Mouse (Mus musculus): ENCODE results near the gene C1qc.

The C1qc gene

DNA sequence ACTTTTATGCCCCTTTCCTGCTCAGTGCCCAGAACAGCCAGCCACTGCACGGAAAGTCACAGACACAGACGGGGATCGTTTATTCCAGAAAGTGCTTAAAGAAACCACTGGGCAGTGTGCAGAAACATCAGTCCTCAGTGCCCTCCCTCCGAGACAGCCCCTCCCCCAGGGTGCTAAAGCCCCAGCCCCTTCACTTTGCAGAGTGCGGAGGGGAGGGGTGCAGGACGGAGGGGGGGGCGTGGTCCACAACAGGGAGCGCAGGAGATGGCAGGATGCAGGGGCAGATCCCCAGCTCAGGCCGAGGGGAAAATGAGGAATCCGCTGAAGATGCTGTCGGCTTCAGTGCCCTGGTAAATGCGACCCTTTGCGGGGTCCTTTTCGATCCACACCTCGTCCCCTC is 3.0 kb upstream of the C1qc start:
- no peak for DNase-seq (ENCODE audit: low spot score in 2 of 2)

DNA sequence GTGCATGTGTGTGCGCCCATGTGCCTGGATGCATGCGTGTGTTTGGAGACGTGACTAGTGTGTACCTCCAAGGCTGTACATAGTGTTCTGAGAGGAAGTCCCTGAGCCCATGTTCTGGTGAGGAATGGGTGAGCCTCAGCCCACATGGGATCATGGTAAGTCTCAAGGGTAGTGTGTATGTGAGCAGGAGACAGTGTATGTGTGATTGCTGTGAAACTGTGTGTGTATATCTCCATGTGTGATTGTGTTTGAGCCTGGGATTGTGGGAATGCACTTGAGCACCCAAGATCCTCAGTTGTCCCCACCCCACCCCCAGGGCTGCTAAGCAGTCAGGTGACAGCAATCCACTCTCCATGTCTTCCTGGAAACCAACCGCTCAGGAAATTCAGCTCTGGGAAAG is 2.0 kb upstream of the C1qc start:
- no peak for DNase-seq (ENCODE audit: low spot score in 2 of 2)

DNA sequence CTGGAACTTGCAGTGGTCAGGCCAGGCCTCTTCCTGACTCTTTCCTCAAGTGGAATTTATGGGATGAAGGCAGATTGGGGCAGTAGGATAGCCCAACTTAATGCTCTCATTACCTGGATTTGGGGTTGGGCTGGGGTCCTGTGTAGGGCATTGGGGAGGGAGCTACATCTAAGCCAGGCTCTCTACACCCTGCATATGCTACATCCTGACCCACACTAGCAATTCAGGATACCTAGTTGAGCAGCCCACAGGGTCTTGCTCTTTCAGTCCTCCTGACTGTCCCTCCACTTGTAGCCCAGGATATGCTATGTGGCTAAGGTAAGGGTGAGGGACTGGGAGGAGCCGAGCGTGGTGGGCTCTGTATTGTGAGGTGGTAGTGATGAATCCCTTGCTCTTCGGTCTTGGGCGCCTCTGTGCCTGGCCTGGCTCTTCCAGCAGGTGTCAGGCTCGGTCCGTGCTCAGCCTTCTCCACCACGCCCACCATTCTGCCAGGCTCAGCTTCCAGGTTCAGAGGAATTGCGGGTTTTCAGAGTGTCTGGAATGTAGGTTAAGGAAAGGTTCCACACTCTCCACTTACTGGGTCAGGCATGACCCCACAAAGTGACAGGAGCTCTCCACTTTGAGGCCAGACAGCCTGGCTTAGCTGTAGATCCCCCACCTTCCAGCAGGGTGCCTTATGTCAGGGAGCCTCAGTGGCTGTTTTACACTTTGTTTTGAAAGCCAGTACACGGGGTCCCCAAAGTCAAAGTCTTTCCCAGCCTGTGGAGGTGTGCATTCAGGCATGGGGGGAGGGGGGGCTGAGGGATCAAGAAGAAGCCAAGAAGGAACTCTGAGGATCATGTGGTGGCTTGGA is 1.1 kb upstream of the C1qc start:
- DNase-seq (ENCODE audit: low spot score in 2 of 2), result peak in 1 of 2 experiments; percentile 55

DNA sequence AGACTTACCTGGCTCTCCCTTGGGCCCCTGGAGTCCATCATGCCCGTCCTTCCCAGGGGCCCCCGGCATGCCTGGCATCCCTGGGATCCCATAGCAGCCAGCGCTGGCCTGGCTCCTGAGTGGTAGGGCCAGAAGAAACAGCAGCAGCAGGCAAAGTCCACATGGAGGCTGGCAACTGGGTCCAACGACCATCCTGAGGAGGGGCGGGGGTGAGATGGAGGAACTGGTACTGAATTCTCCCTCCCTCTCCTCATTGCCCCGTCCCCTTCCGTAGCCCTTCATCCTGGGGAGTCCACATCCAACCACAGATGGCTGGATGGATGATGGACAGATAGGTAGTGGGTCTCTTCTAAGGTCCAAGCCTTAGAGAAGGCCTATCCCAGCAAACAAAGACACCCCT is 494 bp downstream of the C1qc start:
- no peak for DNase-seq (ENCODE audit: low spot score in 2 of 2)

DNA sequence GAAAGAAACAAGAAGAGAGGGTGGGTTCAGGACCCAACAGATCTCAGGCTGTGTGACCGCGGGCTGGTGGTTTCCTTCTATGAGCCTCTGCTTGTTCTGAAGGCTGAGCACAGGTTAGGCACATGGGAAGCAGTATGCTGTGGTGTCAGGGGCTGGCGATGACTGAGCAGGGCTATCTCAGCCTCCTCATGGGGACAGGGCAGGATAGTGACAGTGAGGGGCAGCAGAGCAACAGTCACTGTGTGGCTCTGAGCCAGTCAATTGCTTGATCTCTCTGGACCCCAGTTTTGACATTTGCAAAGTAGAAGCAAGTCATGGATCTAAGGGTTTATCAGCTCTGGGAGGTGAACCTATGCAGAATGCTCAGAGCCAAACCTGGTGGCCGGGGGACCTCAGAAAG is 1.8 kb downstream of the C1qc start:
- DNase-seq (ENCODE audit: low spot score in 2 of 2), result no peak

DNA sequence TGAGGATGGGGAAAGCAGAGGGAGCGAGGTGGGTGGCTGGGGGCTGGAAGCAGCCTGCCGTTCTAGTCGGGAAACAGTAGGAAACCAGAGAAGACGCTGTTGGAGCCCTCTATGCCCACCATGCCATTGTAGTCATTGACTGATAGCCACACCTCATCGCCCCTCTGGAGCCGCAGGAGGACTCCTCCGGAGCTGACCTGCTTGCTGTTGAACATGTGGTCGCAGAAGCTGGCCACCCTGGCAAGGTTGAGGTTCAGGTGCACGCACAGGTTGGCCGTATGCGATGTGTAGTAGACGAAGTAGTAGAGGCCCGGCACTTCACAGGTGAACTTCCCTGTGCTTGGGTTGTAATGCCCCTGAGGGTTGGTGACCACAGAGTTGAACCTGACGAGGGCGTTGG is 2.9 kb downstream of the C1qc start:
- no peak for DNase-seq (ENCODE audit: low spot score in 2 of 2)

DNA sequence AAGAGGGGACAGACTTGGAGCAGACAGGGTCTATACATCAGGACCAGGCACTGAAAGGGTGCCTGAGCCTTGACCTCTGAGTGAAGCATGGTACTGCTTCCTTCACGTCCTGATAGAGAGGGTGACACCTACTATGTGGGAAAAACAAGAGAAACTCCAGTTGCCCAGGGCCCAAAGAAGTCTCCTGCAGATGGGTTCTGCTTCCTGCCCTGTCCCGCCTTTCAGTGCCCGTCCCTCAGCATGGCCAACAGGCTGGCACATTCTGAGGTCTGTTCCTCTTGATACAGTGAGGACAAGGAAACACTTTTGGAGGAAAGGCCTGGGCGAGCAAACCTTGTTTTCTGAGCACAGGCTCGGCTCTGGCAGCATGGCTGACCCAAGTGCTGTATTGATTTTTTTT is 5.2 kb downstream of the C1qc start:
- DNase-seq (ENCODE audit: low spot score in 2 of 2), result no peak

DNA sequence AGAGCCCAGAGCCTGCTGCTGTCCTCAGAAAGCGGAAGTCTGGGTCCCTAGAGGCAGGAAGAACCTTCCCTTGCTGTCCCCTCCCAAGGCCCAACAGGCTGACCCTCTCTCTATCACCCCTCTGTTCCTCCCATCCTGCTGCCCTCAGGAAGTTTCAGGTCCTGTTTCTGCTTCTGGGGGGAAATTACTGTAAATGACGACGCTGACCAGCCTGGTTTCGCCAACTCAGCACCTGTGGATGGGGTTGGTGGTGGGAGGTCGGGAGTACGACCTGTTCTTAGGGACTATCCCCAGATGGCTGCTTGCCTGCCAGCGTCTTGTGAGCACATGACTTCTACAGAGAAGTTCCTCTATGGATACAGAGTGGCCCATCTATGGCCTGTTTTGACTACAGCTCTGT is 6.8 kb downstream of the C1qc start, which contains the start of gene C1qb:
TSS of gene C1qb (minus strand) at position 87 of the 400 bp plus-strand sequence.
- DNase-seq (ENCODE audit: low spot score in 2 of 2), result peak in 1 of 2 experiments; percentile 39

DNA sequence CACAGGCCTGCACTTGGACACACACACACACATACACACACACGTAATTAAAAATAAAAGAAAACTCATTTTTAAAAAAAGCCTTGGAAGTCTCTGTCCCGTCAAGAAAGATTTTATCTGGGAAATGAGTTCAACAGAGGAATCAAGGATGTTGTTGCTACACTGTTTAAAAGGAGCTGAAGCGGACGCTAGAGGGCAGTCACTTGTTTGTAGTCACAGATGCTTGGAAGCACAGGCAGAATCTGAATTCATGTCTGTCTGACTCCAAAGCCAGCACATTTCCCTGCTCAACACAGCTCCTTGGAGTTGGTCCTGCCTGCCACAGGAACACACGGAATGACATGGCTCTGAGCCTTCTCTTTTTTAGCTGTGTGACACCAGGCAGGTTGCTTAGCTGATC is 14.3 kb downstream of the C1qc start:
- no peak for DNase-seq (ENCODE audit: low spot score in 2 of 2)

DNA sequence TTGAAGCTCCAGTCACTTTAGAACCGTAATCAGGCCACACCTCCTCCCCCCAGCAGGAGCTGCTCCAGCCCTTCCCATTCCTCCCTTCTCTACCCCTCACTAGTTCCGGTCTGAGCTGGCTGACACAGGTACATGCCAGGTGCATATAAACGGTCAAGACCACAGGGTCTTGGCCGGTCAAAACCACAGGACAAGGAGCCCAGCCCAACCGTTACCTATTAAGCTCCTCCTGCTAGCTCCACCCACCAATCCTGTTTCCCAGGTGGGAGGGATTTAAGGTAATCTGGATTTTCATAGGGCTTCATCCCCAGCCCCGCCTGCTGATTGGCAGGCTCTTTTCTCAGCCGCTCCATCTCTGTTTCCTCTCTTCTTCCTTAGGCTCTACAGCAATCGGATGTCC is 14.7 kb downstream of the C1qc start:
- DNase-seq (ENCODE audit: low spot score in 2 of 2), result no peak

DNA sequence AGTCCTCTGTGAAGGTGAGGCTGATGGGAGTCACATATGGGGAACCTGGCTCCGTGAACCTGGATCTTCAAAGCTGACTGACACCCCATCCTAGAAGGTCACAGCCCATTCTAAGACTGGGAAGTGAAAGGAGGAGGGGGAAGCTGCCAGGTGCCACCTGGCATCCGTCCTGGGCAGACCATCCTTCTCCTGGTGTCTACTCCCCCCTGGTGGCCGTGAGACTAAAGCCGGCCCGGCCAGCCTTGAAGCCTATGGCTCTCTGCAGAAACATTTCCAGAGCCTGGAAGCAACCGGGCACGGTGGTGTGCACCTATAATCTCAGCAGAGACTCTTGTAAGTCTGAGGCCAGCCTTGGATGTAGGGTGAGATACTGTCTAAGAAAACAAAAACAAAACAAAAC is 15.9 kb downstream of the C1qc start:
- peak in 1 of 2 experiments; percentile 43 for DNase-seq (ENCODE audit: low spot score in 2 of 2)

DNA sequence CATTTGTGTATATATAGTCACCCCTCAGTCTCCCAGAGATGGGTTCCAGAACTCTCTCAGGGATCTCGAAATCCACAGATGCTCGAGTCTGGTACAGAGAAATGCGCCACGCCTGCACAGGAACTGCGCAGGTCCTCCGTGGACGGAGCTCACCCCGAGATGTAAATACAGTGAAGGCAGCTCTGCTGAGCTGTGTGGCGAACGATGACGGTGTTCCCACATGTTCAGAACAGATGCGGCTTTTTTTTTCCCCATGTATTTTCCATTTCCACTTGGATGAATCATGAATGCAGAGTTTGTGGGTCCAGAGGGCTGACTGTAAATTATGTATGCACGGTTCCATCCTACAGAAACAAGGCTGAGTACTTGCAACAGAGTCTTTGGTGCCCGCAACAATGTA is 17.9 kb downstream of the C1qc start:
- DNase-seq (ENCODE audit: low spot score in 2 of 2), result no peak

DNA sequence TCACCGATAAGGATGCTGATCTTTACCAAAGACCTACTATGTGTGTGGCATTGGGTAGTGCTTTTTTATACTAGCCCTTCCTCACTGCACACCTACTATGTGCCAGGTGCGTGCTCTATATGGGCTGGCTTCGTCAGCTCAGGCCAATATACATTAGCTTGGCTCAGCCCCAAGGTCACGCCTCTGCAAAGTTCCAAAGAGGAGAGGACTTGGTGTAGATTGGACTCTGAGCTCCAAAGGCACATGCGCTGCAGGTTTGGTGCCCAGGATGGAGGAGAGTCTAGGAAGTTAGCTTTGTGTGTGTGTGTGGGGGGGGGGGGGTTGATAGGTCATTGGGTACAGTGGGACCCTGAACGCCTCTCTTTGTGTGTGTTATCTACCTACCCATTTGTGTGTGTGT is 24.5 kb downstream of the C1qc start:
- DNase-seq (ENCODE audit: low spot score in 2 of 2), result no peak

DNA sequence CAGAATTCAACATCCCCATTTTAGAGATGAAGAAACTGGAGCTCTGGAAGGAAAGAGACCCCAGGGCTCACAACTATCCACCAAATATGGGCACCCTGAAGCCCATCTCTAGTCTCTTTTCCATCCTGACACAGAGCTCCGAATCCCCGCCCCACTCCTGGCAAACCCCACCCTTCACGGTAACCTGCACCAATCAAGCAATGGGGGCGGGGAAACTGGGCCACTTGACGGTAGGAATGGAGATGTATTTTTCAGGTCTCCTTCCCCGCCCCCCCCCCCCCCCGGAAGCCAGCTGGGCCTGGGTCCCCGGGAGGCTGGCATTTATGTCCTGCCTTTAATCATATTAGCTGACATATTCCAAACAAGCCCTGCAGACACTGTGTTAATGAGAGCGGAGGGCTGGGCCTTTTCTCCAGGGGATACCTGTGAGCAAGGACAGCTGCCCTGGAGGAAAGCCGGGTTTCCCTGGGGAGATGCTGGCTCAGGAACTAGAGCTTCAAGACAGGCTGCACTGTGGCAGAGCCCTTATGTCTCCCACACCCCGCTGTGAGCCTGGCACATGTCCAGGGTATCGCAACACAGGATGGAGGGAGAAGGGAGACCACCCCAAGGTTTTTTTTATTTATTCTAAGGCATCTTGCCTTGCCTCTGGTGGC is 25.0 kb downstream of the C1qc start:
- DNase-seq (ENCODE audit: low spot score in 2 of 2), result no peak

DNA sequence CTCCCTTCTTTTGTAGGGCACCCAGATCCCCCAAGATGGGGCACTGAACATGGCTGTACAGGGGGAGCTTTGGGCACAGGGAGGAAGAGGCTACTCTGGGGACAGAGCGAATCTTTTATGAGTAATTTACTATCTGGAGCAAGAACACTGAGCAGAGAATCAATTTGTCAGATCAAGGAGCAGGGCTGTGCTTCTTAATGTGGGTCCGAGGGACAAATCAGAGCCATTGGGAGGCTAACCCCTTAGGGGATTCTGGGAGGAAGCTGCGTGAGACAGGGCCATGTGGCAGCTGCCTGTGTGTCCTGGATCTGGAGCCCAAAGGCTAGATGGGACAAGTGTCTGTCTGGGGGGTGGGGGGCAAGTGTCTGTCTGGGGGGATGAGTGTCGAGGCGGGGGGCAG is 27.3 kb downstream of the C1qc start:
- no peak for DNase-seq (ENCODE audit: low spot score in 2 of 2)

DNA sequence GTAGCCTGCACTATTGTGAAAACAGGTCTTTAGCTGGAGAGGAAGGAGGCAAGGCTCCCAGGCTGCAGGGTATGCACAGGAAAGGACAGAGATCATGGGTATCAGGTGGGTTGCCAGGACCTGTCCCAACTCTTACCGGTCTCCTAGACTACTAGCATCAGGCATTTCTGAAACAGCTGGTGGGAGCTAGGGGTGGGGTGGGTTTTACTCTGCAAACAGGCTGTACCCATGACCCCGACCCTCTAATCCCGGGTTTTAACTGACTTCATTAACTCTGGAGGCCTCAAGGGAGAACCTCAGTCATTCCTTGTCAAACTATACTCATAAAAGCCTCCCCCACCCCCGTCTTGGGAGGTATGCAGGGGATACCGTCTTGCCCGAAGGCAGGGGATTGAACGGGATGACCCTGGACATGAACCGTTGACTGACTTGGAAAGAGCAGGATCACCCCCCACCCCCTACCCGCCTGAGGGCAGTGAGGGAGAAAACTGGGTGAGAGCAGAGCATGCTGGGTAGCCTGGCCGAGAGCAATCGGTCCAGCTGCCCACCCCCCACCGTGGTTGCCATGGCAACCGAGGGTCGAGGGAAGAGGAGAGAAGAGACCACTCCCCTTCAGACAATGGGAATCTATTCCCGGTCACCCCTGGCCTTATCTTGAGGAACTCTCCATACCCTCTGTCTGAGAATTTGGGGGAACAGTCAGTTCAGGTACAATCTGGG is 28.0 kb downstream of the C1qc start:
- DNase-seq (ENCODE audit: low spot score in 2 of 2), result no peak

DNA sequence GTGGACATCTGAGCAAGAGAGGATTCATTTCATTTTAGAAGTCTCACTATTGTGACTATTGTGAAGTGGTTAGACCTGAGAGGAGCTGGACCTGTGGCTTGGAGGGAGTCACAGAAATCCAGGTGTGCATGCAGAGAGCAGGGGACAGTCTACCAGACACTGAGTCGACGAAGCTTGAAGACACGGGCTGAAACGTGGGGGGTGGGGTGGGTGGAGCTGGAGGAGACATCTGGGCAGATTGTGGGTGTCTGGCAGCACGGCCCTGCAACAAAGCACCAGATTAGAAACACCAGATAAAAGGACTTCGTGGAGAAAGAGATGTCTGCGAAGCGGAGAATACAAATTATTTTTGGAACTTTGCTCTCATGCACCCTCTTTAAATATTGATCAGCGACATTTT is 29.3 kb downstream of the C1qc start:
- no peak for DNase-seq (ENCODE audit: low spot score in 2 of 2)

DNA sequence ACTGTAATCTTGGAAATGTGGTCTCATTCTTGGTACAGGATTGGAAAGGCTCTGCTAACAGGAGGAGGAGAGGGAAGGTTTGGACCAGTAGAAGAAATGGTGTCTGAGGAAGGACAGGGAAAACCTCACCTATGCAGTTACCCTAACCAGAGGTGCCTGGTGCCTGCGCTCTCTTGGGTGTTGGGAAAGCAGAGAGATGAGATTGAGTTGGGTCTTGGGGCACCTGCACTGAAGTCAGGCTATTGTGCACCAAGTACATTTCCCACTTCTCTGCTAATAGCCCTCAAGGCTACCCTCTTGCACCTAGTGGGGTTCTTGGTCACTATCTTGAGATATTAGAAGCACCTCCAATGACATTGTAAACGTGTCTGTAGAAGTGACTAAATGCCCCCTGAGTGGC is 30.5 kb downstream of the C1qc start:
- DNase-seq (ENCODE audit: low spot score in 2 of 2), result no peak

DNA sequence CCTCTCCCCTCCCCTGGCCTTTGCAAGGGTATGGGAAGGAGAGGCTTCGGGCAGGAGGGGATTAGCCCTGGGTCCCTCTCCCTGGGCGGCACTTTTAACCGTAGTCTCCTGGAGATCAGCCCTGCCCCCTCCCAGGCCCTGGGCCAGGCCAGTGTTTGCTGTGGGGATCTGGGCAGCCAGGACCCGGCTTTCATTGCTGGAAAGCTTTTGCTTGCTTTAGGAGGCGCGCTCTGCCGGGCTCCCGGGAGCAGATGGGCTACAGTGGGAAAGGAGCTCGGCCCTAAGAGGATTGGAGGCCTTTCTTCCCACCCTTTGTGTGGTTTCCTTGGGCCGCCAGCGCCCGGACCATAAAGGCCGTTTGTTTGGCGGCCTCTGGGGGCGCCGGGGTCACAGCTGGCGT is 31.1 kb downstream of the C1qc start:
- DNase-seq (ENCODE audit: low spot score in 2 of 2), result no peak

DNA sequence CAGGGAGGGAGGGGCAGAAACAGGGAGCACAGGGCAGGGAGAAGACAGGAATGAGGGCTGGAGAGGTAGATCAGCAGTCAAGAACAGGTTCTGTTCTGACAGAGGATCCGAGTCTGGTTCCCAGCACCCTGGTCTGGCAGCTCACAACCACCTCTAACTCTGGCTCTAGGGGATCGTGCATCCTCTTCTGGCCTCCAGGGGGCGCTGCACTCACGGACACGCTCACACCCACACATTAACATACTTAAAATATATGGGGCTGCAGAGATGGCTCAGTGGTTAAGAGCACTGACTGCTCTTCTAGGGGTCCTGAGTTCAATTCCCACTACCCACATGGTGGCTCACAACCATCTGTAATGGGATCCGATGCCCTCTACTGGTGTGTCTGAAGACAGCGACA is 32.8 kb downstream of the C1qc start:
- no peak for DNase-seq (ENCODE audit: low spot score in 2 of 2)

DNA sequence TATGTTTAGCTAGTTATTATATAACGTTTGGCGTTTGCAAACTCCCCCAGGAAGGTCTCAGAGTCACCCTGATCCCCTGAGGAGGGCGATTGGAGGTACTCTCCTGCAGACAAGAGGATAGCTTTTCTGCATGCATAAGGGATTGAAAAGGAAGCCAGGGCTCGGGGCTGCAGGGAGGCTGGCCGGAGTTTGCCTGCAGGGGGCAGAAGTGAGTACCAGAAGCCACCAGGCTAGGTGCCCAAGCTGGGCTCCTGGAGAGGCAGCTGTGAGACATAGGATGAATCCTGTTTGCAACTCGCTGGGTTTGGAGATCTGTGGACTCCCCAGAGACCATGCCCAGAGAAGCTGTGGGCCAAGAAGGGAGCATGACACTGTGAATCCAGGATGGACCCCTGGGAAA is 37.8 kb downstream of the C1qc start:
- DNase-seq (ENCODE audit: low spot score in 2 of 2), result peak in 1 of 2 experiments; percentile 48

DNA sequence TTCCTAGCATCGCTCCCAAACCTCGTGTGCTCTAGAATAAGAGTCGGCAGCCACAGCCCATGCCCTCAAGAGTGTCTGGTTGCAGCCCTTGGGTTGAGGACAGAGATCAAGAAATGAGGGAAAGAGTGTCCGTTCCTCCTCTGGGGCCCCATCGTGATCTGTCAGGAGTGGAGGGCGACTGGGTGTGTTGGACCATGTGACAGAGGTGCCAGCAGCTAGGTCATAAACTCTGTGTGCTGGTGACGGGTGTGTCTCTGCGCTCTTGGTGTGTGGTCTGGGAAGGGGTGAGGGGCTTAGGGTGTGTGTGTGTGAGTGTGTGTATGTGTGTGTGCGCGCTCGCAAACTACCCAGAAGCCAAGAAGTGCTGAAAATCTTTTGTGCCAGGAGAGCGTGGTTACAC is 39.9 kb downstream of the C1qc start:
- DNase-seq (ENCODE audit: low spot score in 2 of 2), result no peak

DNA sequence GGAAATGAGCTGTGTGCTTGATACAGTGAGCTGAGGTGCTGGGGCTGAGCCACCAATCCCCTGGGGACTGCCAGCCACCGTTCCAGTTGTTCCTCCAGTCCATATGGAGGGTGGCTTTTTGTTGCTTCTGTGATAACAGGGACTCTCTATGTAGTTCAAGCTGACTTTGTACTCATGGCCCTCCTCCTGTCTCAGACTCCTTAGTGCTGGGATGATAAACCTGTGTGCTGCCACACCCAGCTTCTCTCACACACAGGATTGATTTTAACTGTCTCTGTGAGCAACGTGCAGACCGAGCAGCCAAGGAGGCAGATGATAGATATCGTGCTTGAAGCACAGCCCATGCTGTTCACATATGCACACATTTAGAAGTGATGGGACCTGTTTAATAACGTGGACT is 40.7 kb downstream of the C1qc start:
- DNase-seq (ENCODE audit: low spot score in 2 of 2), result no peak

Measured in left cerebral cortex, adult 9 months (tissue).